Mouse (Mus musculus): ENCODE data around the gene Abhd2. TPM values are rescaled to one million over a fixed set of nuclear protein-coding genes. Genes with fewer than 3 reads are reported as not detected.

The Abhd2 gene
- polyA plus RNA-seq, 1 experiment from 2014 or later: 11.5 TPM

- WGBS: 73% methylated on average over 14 of the region's 14 CpGs
- no peak for ATAC-seq
- Histone ChIP-seq H3K27me3 (replicated peaks; ENCODE audit: control insufficient read depth, insufficient read depth, low read length) (no peaks in the 10 kb centered on the region), H3K27ac (ENCODE audit: low read length) (no peak overlapping the region), H3K4me3 (ENCODE audit: low read length) (no peak overlapping the region), H3K4me1 (ENCODE audit: control insufficient read depth, insufficient read depth, low read length) (peaks cover 17% of the 10 kb centered on the region), H3K9me3 (ENCODE audit: control insufficient read depth, low read length) (no peaks in the 10 kb centered on the region), H3K9ac (ENCODE audit: low read depth, low read length) (no peak overlapping the region), H3K4me2 (ENCODE audit: low read depth, low read length) (no peak overlapping the region), H3K36me3 (ENCODE audit: control insufficient read depth, insufficient read depth, low read length) (no peaks in the 10 kb centered on the region)
Measured at GRCm38 (mm10) chr7:79284160-79284888, 11.3 kb downstream of the Abhd2 start.

- H3K4me2 ChIP-seq (ENCODE audit: low read depth, low read length): no peak overlapping the region
- no peaks in the 10 kb centered on the region for H3K36me3 ChIP-seq (ENCODE audit: control insufficient read depth, insufficient read depth, low read length)
- H3K4me1 ChIP-seq (ENCODE audit: control insufficient read depth, insufficient read depth, low read length): peaks cover 12% of the 10 kb centered on the region
- WGBS: 86% methylated on average over 8 of the region's 8 CpGs
- no peak overlapping the region for H3K9ac ChIP-seq (ENCODE audit: low read depth, low read length)
- no peaks in the 10 kb centered on the region for H3K9me3 ChIP-seq (ENCODE audit: control insufficient read depth, low read length)
- no peaks in the 10 kb centered on the region for H3K27me3 ChIP-seq (replicated peaks; ENCODE audit: control insufficient read depth, insufficient read depth, low read length)
- no peak for ATAC-seq
- H3K27ac ChIP-seq (ENCODE audit: low read length): no peak overlapping the region
- H3K4me3 ChIP-seq (ENCODE audit: low read length): no peak overlapping the region
Measured at GRCm38 (mm10) chr7:79284889-79285280, 11.9 kb downstream of the Abhd2 start.

- ATAC-seq: no peak
- Histone ChIP-seq H3K4me1 (ENCODE audit: control insufficient read depth, insufficient read depth, low read length) (peaks cover 10% of the 10 kb centered on the region), H3K27me3 (replicated peaks; ENCODE audit: control insufficient read depth, insufficient read depth, low read length) (no peaks in the 10 kb centered on the region), H3K36me3 (ENCODE audit: control insufficient read depth, insufficient read depth, low read length) (no peaks in the 10 kb centered on the region), H3K27ac (ENCODE audit: low read length) (no peak overlapping the region), H3K9me3 (ENCODE audit: control insufficient read depth, low read length) (no peaks in the 10 kb centered on the region), H3K4me3 (ENCODE audit: low read length) (no peak overlapping the region), H3K4me2 (ENCODE audit: low read depth, low read length) (no peak overlapping the region), H3K9ac (ENCODE audit: low read depth, low read length) (no peak overlapping the region)
- WGBS: 66% methylated on average over 13 of the region's 13 CpGs
Measured at GRCm38 (mm10) chr7:79285408-79285807, 12.4 kb downstream of the Abhd2 start.

- 83% methylated on average over 6 of the region's 6 CpGs for WGBS
- Histone ChIP-seq H3K9ac (ENCODE audit: low read depth, low read length) (no peak overlapping the region), H3K4me3 (ENCODE audit: low read length) (no peak overlapping the region), H3K27me3 (replicated peaks; ENCODE audit: control insufficient read depth, insufficient read depth, low read length) (no peaks in the 10 kb centered on the region), H3K36me3 (ENCODE audit: control insufficient read depth, insufficient read depth, low read length) (no peaks in the 10 kb centered on the region), H3K4me2 (ENCODE audit: low read depth, low read length) (no peak overlapping the region), H3K9me3 (ENCODE audit: control insufficient read depth, low read length) (no peaks in the 10 kb centered on the region), H3K4me1 (ENCODE audit: control insufficient read depth, insufficient read depth, low read length) (peaks cover 8% of the 10 kb centered on the region), H3K27ac (ENCODE audit: low read length) (no peak overlapping the region)
- no peak for ATAC-seq
Measured at GRCm38 (mm10) chr7:79287226-79287625, 14.2 kb downstream of the Abhd2 start.

DNA sequence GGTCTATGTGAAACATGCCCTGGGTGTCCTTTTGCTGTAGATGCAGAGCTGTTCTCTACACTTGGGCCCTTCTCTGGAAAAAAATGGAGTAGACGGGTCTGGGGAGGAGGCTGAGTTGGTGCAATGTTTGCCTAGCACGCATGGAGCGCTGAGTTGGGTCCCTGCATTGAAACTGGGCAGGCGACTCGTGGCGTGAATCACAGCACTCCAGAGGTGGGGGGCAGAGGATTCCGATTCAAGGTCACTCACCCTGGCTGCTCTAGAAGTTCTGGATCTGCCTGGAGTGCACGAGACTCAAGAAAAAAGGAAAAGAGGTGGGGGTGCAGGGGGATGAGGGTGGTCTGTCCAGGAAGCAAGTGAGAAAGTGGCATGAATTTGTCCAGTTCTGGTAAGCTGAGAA, 14.9 kb downstream of the Abhd2 start:
- H3K4me3 ChIP-seq (ENCODE audit: low read length): no peak overlapping the region
- H3K4me2 ChIP-seq (ENCODE audit: low read depth, low read length): no peak overlapping the region
- no peaks in the 10 kb centered on the region for H3K9me3 ChIP-seq (ENCODE audit: control insufficient read depth, low read length)
- H3K36me3 ChIP-seq (ENCODE audit: control insufficient read depth, insufficient read depth, low read length): no peaks in the 10 kb centered on the region
- H3K9ac ChIP-seq (ENCODE audit: low read depth, low read length): no peak overlapping the region
- no peak for ATAC-seq
- H3K27me3 ChIP-seq (replicated peaks; ENCODE audit: control insufficient read depth, insufficient read depth, low read length): no peaks in the 10 kb centered on the region
- H3K4me1 ChIP-seq (ENCODE audit: control insufficient read depth, insufficient read depth, low read length): peaks cover 6% of the 10 kb centered on the region; the same call in 1 of the 2 replicates
- 83% methylated on average over 8 of the region's 8 CpGs for WGBS
- H3K27ac ChIP-seq (ENCODE audit: low read length): no peak overlapping the region

GRCm38 (mm10) chr7:79288422-79288821, 15.4 kb downstream of the Abhd2 start:
- H3K4me2 ChIP-seq (ENCODE audit: low read depth, low read length): no peak overlapping the region
- H3K27ac ChIP-seq (ENCODE audit: low read length): no peak overlapping the region
- no peak overlapping the region for H3K4me3 ChIP-seq (ENCODE audit: low read length)
- no peak for ATAC-seq
- peaks cover 2% of the 10 kb centered on the region; the same call in 1 of the 2 replicates for H3K4me1 ChIP-seq (ENCODE audit: control insufficient read depth, insufficient read depth, low read length)
- no peaks in the 10 kb centered on the region for H3K36me3 ChIP-seq (ENCODE audit: control insufficient read depth, insufficient read depth, low read length)
- no peaks in the 10 kb centered on the region for H3K27me3 ChIP-seq (replicated peaks; ENCODE audit: control insufficient read depth, insufficient read depth, low read length)
- WGBS: 80% methylated on average over 5 of the region's 5 CpGs
- no peaks in the 10 kb centered on the region for H3K9me3 ChIP-seq (ENCODE audit: control insufficient read depth, low read length)
- H3K9ac ChIP-seq (ENCODE audit: low read depth, low read length): no peak overlapping the region

- no peak for ATAC-seq
- WGBS: 80% methylated on average over 14 of the region's 14 CpGs
Measured at GRCm38 (mm10) chr7:79293605-79294232, 20.7 kb downstream of the Abhd2 start.

DNA sequence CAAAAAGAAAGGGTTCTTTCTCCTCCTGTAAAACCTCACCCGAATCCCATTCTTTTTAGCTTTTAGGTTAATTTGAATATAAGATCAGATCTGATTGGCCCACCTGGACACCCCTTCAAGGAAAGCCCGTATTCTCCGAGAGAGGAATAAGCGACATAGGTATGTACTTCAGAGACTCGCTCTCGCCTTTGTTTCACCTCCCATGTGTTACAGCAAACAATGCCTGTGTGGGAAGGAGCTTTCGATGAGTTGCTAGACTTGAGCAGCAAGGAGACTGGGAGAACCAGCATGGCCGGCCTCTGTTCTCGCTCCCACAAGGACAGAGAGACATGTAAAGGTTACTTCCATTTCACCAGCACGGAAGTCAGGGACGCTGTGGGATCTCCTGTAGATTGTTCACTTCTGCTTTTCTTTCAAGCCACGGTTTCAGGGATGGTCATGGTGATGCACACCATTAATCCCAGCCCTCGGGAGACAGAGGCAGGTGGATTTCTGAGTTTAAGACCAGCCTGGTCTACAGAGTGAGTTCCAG, 21.5 kb downstream of the Abhd2 start:
- H3K9ac ChIP-seq (ENCODE audit: low read depth, low read length): no peak overlapping the region
- no peak overlapping the region for H3K4me3 ChIP-seq (ENCODE audit: low read length)
- no peaks in the 10 kb centered on the region for H3K9me3 ChIP-seq (ENCODE audit: control insufficient read depth, low read length)
- WGBS: 90% methylated on average over 13 of the region's 13 CpGs
- H3K36me3 ChIP-seq (ENCODE audit: control insufficient read depth, insufficient read depth, low read length): 0 out of 2 replicates have a peak, but pooled peaks cover 2% of the 10 kb centered on the region
- H3K27ac ChIP-seq (ENCODE audit: low read length): no peak overlapping the region
- ATAC-seq: no peak
- H3K4me2 ChIP-seq (ENCODE audit: low read depth, low read length): no peak overlapping the region
- peaks cover 6% of the 10 kb centered on the region; the same call in 1 of the 2 replicates for H3K4me1 ChIP-seq (ENCODE audit: control insufficient read depth, insufficient read depth, low read length)
- H3K27me3 ChIP-seq (replicated peaks; ENCODE audit: control insufficient read depth, insufficient read depth, low read length): no peaks in the 10 kb centered on the region

More at GRCm38 (mm10) chr7:79293605-79294232, 20.7 kb downstream of the Abhd2 start:
- Histone ChIP-seq H3K27ac (ENCODE audit: low read length) (no peak overlapping the region), H3K9me3 (ENCODE audit: control insufficient read depth, low read length) (no peaks in the 10 kb centered on the region), H3K4me3 (ENCODE audit: low read length) (no peak overlapping the region), H3K36me3 (ENCODE audit: control insufficient read depth, insufficient read depth, low read length) (0 out of 2 replicates have a peak, but pooled peaks cover 2% of the 10 kb centered on the region), H3K9ac (ENCODE audit: low read depth, low read length) (no peak overlapping the region), H3K4me1 (ENCODE audit: control insufficient read depth, insufficient read depth, low read length) (no peaks in the 10 kb centered on the region), H3K27me3 (replicated peaks; ENCODE audit: control insufficient read depth, insufficient read depth, low read length) (no peaks in the 10 kb centered on the region), H3K4me2 (ENCODE audit: low read depth, low read length) (no peak overlapping the region)

DNA sequence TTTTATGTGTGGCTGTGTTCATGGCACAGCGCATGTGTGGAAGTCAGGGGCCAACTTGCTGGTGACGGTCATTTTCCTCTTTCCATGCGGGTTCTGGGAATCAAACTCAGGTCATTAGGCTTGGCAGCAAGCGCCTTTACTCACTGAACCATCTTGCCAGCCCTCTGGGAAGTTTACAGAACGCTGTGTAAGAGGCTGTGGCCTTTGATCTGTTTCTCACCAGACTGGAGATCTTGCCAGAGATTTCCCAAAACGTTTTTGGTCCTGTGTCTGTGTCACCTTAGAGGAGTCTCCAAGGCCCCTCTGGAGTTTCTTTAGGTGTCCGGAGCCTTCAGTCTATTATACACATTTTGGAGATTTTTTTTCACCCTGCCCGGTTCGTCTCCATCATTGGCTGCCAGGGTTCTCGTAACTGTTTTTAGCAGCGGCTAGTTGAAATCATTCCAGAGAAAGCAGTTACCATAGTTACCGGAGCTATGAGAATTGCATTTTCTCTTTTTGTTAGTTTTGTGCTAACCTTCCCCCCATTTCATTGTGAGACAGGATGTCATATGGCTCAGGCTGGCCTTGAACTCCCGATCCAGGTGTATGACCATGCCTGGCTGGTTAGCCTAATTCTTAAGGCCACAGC, 22.3 kb downstream of the Abhd2 start:
- no peak overlapping the region for H3K9ac ChIP-seq (ENCODE audit: low read depth, low read length)
- no peaks in the 10 kb centered on the region for H3K27me3 ChIP-seq (replicated peaks; ENCODE audit: control insufficient read depth, insufficient read depth, low read length)
- no peak overlapping the region for H3K4me3 ChIP-seq (ENCODE audit: low read length)
- H3K36me3 ChIP-seq (ENCODE audit: control insufficient read depth, insufficient read depth, low read length): 0 out of 2 replicates have a peak, but pooled peaks cover 2% of the 10 kb centered on the region
- peaks cover 11% of the 10 kb centered on the region for H3K4me1 ChIP-seq (ENCODE audit: control insufficient read depth, insufficient read depth, low read length)
- H3K4me2 ChIP-seq (ENCODE audit: low read depth, low read length): no peak overlapping the region
- WGBS: 82% methylated on average over 13 of the region's 13 CpGs
- ATAC-seq: no peak
- no peaks in the 10 kb centered on the region for H3K9me3 ChIP-seq (ENCODE audit: control insufficient read depth, low read length)
- H3K27ac ChIP-seq (ENCODE audit: low read length): no peak overlapping the region
